Mouse (Mus musculus) left cerebral cortex, postnatal 25 days (tissue): ENCODE measurements around the gene Spem2. TPM values are rescaled to one million over a fixed set of nuclear protein-coding genes. Genes with fewer than 3 reads are reported as not detected.
A peak's percentile ranks its signal among the peaks of the same experiment; 100 is the strongest.

Source experiments
- DNase-seq, 2 experiments: peaks; one replicate each; pipeline ENCODE4 v3.0.0; 2022; ENCODE audit warnings: low spot score in 2 of 2, mixed read lengths in 1 of 2
- intact Hi-C: fragments of 180-260 bp; cut with DNase I; formaldehyde crosslinking; loops from one replicate; pipeline ENCODE4 v1.15.1; 2025
- total RNA-seq, 2 experiments: library from RNA; stranded (reverse); gene quantifications; 2 replicates each; pipeline ENCODE4 v1.2.3; 2021

Spem2 gene
- total RNA-seq, 2 experiments from 2014 or later, result not detected

- DNase-seq, result peak; percentile 42 to 43
- intact Hi-C loops, result loop anchor here (2.0 kb wide), 3 partner anchors 34 to 78 kb away; partner anchors contain the start of gene Polr2a
These were observed 18.7 kb upstream of the Spem2 start for GRCm38 (mm10) chr11:69836703-69837576.

GRCm38 (mm10) chr11:69835966-69836335 lies 17.7 kb upstream of the Spem2 start:
- DNase-seq, result no peak
- intact Hi-C loops, result loop anchor here (2.0 kb wide), 3 partner anchors 33 to 77 kb away; partner anchors contain the start of gene Polr2a

- intact Hi-C loops, result no loop called here
- DNase-seq, result no peak
These were observed 17.2 kb upstream of the Spem2 start for GRCm38 (mm10) chr11:69835326-69835965.

DNA sequence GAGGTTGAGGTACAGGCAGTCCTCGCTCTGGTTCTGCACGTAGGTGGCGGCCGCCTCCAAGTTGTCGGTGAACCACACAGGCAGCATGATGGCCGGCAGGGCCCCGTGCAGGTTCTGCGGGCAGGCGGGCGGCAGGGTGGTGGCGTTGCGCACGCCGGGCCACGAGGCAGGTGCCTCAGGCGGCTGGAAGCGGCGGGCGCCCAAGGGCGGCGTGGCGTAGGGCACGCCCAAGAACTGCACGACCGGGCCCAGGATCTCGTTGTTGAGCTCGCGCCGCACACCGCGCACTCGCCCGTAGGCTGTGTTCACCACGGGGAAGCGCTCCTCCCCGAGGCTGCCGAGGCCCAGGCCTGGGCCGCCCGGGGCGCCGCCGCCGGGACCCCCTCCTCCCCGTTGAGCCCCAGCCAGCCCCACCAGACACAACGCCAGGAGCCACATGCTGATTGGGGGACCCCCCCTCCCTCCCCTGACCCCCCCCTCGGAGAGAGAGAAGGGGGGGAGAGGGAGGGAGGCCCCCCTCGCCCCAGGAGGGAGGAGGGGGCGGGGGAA lies 15.8 kb upstream of the Spem2 start:
- intact Hi-C loops, result no loop called here

GRCm38 (mm10) chr11:69833554-69833953 lies 15.3 kb upstream of the Spem2 start:
- intact Hi-C loops, result loop anchor here (2.0 kb wide), 1 partner anchor 151 kb away; the partner anchor contains the start of gene Senp3

More for the DNA sequence above, 15.8 kb upstream of the Spem2 start:
- DNase-seq, result peak in 1 of 2 experiments; percentile 39

DNA sequence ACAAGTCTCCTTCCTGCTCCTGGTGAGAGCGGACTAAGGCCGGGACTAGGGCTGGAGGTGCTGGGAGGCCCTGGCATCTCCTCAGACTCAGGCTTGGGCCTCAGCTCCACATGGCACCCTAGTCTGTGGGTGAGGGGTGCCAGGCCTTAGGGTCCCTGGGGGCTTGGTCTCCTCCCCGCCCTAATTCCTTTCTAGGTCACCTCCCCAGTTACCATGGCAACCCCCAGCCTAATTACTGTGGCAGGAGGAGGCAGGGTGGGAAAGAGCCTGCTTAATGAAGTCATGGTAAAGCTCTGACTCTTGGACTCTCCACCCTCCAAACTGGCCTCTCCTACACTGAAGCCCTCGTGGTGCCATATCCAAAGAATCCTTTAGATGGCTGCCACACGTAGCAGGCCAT lies 10.6 kb upstream of the Spem2 start:
- DNase-seq, result no peak

More at GRCm38 (mm10) chr11:69833554-69833953, 15.3 kb upstream of the Spem2 start:
- no peak for DNase-seq

GRCm38 (mm10) chr11:69823456-69823855 lies 5.2 kb upstream of the Spem2 start:
- DNase-seq, result no peak
- intact Hi-C loops, result no loop called here

More for the DNA sequence above, 10.6 kb upstream of the Spem2 start:
- intact Hi-C loops, result no loop called here

- no peak for DNase-seq
- intact Hi-C loops, result no loop called here
These were observed 3.8 kb upstream of the Spem2 start, which contains the start of gene Spem1 for GRCm38 (mm10) chr11:69822080-69822479. TSS of gene Spem1 (minus strand) at chr11:69822180.

GRCm38 (mm10) chr11:69818871-69819270 lies 606 bp upstream of the Spem2 start:
- no peak for DNase-seq
- intact Hi-C loops, result no loop called here

DNA sequence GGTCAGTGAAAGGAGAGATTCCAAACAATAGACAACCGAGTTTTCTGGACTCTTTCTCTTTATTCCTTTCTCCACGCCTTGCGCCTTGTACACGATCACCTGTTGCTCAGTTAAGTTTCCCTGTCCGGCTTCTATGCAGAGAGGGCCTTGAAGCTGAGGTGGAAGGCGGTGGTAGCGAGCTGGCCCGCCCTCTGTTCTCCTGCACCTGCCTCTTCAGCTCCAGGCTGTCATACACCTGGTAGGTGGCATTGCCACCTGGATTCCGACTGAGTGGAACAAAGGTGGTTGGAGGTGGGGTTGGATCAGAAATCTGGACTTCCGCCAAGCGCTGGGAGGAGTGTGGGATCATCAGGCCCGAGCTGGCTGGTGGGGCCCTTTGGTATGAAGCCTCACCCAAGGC lies 1.7 kb downstream of the Spem2 start:
- DNase-seq, result no peak
- intact Hi-C loops, result no loop called here

DNA sequence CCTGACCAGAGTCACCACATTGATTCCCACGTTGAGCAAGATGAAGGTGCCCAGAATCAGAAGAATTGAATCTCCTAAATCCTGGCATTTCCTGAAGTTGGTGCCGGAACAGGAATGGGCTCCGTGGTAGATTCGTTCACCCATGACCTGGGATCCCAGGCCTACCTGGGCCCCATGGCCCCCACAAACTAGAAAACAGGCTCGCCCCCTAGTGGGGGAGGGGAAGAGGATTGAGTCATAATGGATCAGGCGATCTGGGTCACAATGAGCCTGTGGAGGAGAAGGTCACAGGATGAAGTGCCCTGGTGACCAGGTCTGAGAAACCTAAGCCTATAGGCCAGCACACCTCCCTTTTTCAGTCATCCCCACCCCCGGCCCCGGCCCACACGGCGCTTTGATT lies 3.1 kb downstream of the Spem2 start, which contains the start of gene Gm39566:
Gm39566 (minus strand) TSS at position 144 of the 400 bp plus-strand sequence.
- intact Hi-C loops, result no loop called here
- no peak for DNase-seq

- intact Hi-C loops, result no loop called here
- no peak for DNase-seq
These were observed 8.0 kb downstream of the Spem2 start for GRCm38 (mm10) chr11:69810280-69810679.

- intact Hi-C loops, result loop anchor here (5.0 kb wide), 1 partner anchor 70 kb away; the partner anchor contains the start of gene Tmem95
- DNase-seq, result no peak
These were observed 10.6 kb downstream of the Spem2 start for GRCm38 (mm10) chr11:69807641-69808040.

GRCm38 (mm10) chr11:69806378-69806777 lies 11.9 kb downstream of the Spem2 start:
- no peak for DNase-seq
- intact Hi-C loops, result loop anchor here (5.0 kb wide), 1 partner anchor 71 kb away; the partner anchor contains the start of gene Tmem95

DNA sequence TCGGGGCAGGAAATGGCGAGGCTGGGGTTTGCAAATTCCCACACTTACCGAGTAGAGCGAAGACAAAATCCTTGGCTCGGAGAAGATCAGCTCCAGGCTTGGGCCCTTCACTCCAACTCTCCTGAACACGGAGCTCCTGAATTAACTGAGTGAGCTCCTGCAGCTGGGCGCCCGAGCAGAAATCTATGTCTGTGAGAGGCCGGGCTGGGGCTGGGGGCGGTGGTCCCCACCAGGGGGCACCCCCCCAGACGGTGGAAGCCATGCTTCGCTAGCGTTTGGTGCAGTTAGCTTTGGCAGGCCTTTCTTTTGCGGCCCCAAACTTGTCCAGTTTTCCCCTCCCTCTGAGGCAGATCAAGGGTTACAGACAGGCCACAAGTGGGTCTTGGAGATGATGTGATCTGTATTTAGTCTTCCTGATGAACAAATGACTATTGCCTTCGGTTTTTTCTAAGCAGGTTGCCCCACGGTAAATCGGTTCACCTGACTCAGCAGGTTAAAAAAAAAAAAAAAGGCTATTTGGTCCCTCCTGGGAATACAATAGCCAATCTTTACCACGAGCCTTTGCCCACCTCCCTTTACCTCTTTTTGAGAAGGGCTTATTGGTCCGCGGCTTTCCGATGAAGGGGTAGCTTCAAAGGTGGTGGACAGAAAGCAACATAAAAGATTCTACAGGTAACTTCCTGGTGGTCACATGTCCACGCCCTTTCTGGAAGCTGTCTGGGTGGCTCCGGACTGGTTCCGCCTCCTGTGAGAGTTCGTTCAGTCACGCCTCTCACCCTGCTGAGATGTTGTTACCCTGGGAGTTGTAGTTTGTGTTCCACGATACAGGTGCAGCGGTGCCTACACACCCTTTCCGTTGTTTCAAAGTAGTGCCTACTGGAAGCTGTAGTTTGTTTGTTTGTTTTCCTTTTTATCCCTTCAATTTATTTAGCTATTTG lies 13.0 kb downstream of the Spem2 start, which contains the start of gene Tmem102:
Tmem102 (minus strand) TSS at position 653 of the 938 bp plus-strand sequence.
- intact Hi-C loops, result loop anchor here (5.0 kb wide), 1 partner anchor 72 kb away; the partner anchor contains the start of gene Tmem95
- DNase-seq, result no peak

GRCm38 (mm10) chr11:69804652-69804940 lies 13.7 kb downstream of the Spem2 start:
- intact Hi-C loops, result no loop called here
- no peak for DNase-seq

GRCm38 (mm10) chr11:69803786-69804651 lies 14.2 kb downstream of the Spem2 start:
- DNase-seq, result peak; percentile 63 to 72
- intact Hi-C loops, result loop anchor here (2.0 kb wide), 2 partner anchors 33 to 45 kb away; partner anchors contain the start of genes Nlgn2 and Polr2a

DNA sequence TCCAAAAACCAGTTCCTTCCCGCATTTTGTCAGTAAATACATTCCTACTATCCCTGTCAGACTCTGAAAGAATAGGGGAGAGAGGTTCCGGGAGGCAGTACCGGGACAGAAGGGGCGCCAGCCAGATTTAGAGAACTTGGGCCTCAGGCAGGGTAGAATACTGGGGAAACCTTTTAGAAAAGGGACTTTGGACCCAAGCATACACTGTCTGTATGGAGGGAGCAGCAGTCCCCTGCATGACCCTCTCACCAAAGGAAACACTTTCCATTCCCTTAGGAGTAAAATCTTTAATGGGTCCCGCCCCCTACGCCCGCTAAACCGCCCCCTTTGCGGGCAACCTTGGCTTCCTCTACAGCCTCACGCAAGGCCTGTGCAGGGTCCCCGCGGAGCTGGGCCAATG lies 14.9 kb downstream of the Spem2 start:
- DNase-seq, result no peak
- intact Hi-C loops, result loop anchor here (2.0 kb wide), 2 partner anchors 33 to 45 kb away; partner anchors contain the start of genes Nlgn2 and Polr2a
